Mouse (Mus musculus) adrenal gland, adult 2 months (tissue): Measurements from ENCODE around the gene Tbc1d9b. TPM values are rescaled to one million over a fixed set of nuclear protein-coding genes. Genes with fewer than 3 reads are reported as not detected.

Experiments used
- DNase-seq: peaks from one replicate; pipeline ENCODE4 v3.0.0; 2021
- polyA plus RNA-seq: library from polyadenylated mRNA; depleted of rRNA; stranded (reverse); fragments of >200 nt; gene quantifications from 2 replicates; pipeline ENCODE4 v1.2.3, GENCODE M21; 2012; rRNA removed
- total RNA-seq, 2 experiments: library from RNA; stranded (reverse); gene quantifications; 2 replicates each; pipeline ENCODE4 v1.2.3; 2021

The Tbc1d9b gene
- total and polyA plus RNA-seq, 3 experiments = 145 to 168 (median 145) TPM

DNA sequence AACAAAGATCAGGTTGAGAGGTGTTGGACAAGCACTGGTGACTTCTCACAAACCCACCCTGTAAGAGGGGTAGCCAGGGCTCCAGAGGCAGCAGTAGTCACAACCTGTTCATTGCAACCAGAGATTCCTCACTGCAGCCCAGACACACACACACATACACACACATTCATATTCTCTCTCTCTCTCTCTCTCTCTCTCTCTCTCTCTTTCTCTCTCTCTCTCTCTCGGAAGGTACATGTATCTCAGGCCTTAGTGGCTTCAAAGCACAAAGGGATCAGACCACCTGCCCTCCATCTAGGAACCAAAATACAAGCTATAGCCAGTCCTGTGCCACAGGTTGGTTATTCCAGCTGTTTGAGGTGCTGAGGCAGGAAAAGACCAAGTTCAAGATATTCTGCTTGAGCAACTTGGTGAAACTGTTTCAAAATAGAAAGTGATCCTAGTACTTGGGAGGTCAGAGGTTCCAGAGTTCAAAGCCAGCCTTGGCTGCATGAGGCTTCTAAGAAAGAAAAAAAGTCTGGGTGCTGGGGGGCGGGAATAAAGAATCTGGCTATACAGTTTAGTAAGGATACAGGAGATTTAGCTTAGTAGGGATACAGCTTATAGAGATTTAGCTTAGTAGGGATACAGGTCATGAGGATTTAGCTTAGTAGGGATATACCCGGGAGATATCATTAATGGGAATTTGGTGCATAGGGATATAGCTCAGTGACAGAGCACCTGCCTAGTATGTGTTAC, 80.3 kb downstream of the Tbc1d9b start:
- no peak for DNase-seq

DNA sequence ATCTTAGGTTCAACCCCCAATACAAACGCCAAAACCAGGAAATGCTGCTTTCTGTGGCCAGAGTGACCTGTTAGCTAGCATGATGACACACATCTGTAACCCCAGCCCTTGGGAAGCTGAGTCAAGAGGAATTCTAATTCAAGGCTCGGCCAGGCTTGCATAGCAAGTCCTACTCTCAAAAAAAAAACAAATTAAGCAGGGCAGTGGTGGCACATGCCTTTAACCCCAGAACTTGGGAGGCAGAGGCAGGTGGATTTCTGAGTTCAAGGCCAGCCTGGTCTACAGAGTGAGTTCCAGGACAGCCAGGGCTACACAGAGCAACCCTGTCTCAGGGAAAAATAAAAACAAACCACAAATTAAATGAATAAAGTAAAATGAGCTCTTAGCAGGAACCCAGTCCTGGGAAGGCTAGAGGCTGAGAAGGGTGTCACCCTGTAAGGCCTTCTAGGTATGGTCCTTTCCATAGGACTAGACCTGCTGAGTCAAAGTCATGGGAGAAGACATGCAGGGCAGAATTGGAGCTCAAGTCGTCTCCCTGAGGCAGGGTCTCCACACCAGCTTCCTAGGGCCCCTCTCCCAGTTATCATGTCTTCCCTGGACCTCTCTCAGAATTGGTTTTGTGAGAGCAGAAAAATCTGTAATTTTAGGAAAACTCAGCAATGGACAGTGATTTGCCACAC, 81.0 kb downstream of the Tbc1d9b start:
- peak; percentile 77 for DNase-seq

DNA sequence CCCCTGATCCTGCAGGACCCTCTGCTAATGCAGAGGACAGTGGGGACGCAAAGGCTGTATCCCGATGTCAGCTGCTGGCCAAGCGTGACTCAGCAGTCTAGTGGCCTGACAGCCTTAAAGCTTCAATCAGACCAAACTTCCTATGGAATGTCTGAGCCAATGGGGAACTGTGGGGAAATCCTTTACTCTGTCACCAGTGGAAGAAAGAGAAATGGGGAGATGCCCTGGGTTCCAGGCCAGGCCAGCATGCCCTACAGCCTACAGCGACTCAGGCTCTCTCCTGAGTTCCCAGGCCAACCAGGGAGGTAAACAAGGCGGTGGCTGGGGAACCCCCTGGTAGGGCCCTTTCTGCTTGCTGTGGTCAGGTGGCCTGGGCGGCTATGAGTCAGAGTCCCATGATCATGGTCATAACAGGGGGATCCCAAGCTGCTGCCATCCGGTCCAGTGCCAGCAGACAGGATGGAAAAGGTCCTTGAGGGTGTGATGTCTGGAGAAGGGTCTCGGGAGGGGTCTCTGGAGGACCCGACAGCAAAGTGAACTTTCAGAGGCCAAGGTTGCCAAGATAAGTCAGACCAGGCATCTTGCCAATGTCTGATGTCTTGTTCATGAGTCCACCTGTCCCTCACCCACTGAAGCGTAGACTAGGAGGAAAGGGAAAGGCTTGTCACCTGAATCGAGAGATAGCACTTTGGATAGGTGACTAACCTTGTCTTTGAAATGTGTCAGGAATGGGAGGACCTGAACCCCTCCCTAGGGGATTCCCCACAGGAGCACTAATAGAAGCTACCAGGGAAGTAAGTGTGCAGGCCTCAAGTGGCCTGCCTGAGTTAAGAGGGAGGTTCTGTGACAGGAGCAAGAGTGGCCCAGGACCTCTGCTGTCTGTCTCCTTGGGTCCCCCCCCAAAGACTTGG, 81.9 kb downstream of the Tbc1d9b start:
- DNase-seq = peak; percentile 96

DNA sequence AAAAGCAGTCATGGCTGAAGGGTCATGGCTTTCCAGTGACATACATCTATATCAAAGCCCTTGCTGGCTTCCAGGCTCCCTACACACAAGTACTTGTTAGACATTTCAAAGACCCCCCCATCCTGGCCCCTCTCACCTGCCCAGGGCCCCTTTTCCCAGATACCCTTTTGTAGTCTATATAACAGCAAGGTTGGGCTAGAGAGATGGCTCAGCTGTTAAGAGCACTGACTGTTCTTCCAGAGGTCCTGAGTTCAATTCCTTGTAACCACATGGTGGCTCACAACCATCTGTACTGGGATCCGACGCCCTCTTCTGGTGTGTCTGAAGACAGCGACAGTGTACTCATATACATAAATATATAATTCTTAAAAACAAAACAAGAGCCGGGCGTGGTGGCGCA, 83.4 kb downstream of the Tbc1d9b start:
- no peak for DNase-seq

DNA sequence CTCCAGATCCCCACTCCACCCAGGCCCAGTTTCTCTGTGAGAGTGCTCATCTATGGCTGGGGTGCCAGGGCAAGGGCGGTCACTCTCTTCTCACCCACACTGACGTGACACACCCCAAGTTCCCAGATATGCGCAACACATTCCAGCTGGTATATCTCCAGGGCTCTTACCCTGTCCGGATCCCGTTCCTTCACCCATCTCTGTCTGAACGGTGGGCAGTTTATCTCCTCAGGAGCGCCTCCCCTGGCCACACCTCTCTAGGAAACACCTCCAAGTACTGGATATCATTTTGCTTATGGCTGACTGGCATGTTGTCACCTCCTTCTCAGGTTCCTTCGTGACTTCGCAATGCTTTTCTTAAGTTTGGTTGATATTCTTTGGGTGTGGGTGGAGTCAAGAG, 84.4 kb downstream of the Tbc1d9b start:
- DNase-seq = no peak

DNA sequence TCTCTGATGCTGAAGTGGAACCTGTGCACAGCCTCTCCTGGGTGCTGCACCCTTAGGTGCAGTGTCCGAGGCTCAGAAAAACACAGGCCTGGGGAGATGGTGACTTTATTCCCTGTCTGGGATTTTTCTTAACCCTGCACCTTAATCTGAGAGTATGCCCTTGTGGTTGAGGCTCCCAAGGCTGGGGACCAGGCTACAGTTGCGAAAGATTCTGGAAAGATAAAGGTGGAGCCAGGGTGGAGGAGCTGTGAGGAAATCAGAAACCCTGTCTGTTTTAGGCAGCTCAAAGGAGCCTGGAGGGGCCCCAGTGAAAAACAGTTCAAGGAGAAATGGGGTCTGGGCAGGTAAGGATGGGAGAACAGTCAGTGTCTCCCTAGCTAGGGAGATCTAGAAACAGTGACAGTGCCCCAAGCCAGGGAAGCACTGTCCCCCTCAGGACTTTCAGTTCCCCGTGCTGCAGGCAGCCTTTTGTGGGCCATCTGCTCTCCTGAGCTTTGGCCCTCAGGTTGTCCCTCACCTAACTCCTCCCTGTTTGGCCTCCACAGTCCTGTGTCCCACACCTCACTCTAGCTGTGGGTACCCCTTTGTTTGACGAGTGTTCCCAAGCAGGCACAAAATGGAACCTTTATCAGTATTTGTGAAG, 85.6 kb downstream of the Tbc1d9b start:
- peak; percentile 79 for DNase-seq

DNA sequence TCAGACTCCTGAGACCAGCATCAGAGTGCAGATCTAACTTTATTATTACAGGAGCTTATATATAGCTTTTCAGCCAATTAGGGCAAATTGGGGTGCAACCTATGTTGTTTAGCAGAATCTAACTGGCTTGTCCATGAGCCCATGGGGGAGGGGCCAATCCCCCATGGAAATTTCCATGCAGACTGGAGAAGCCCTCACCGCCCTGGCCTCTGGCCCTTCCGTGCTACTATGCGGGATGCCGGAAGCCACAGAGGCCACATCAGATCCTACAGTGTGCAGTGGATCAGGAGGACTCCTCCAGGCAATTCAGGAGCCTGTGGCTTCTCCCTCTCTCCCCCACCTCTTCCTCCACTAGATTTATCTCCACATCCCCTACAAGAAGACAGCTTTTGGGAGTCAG, 86.6 kb downstream of the Tbc1d9b start:
- peak; percentile 70 for DNase-seq

DNA sequence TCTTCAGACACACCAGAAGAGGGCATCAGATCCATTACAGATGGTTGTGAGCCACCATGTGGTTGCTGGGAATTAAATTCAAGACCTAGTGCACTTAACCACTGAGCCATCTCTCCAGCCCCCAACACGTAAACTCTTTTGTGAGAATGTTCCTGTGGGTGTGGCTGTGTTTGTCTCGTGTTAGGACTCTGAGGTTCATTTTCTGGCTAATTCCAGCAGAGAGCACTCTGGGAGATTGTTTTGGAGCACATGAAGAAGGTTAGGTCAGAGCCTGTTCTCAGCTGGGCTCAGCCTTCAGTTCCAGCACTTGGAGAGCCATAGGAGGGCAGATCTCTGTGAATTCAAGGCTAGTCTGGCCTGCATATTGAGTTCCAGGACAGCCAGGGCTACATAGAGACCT, 88.6 kb downstream of the Tbc1d9b start:
- DNase-seq = no peak

Other genes starting within 250 kb of the Tbc1d9b start
- 1 to 10 TPM in 1 of 2 experiments, under 1 TPM in 1; 0.43 to 1.0 TPM for gene Rasgef1c, start 229.6 kb upstream of the Tbc1d9b start, total RNA-seq
- 0.71 and 0.83 TPM in 2 replicates for gene Rasgef1c, start 229.6 kb upstream of the Tbc1d9b start, polyA plus RNA-seq
- 100 to 1,000 TPM in 1 of 2 experiments, 10 to 100 TPM in 1; 78.9 to 102 TPM for gene Rnf130, start 106.0 kb upstream of the Tbc1d9b start, total RNA-seq
- gene Rnf130, start 106.0 kb upstream of the Tbc1d9b start, polyA plus RNA-seq = 114 and 129 TPM in 2 replicates
- 10 to 100 TPM in 1 of 2 experiments, 1 to 10 TPM in 1; 4.9 to 11.5 TPM for gene Mrnip, start 43.0 kb downstream of the Tbc1d9b start, total RNA-seq
- gene Mrnip, start 43.0 kb downstream of the Tbc1d9b start, polyA plus RNA-seq = 6.6 and 8.7 TPM in 2 replicates
- gene Sqstm1, start 79.4 kb downstream of the Tbc1d9b start, total RNA-seq = 1,000 to 10,000 TPM in 1 of 2 experiments, 100 to 1,000 TPM in 1; 696 to 1,341 TPM
- gene Sqstm1, start 79.4 kb downstream of the Tbc1d9b start, polyA plus RNA-seq = 517 and 655 TPM in 2 replicates
- 100 to 1,000 TPM; 119 to 128 TPM for gene Mgat4b, start 79.5 kb downstream of the Tbc1d9b start, total RNA-seq
- gene Mgat4b, start 79.5 kb downstream of the Tbc1d9b start, polyA plus RNA-seq = 347 and 361 TPM in 2 replicates
- 10 to 100 TPM; 17.0 to 21.6 TPM for gene Ltc4s, start 107.2 kb downstream of the Tbc1d9b start, total RNA-seq
- gene Ltc4s, start 107.2 kb downstream of the Tbc1d9b start, polyA plus RNA-seq = 83.6 and 186 TPM in 2 replicates
- gene Maml1, start 160.9 kb downstream of the Tbc1d9b start, total RNA-seq = 10 to 100 TPM; 20.8 to 27.8 TPM
- gene Maml1, start 160.9 kb downstream of the Tbc1d9b start, polyA plus RNA-seq = 24.8 and 26.8 TPM in 2 replicates
- 100 to 1,000 TPM; 479 to 498 TPM for gene Canx, start 194.3 kb downstream of the Tbc1d9b start, total RNA-seq
- gene Canx, start 194.3 kb downstream of the Tbc1d9b start, polyA plus RNA-seq = 13.9 and 19.7 TPM in 2 replicates
- gene Cby3, start 223.1 kb downstream of the Tbc1d9b start, total RNA-seq = not detected
- 0.57 TPM in 1 of 2 replicates, not detected in the other for gene Cby3, start 223.1 kb downstream of the Tbc1d9b start, polyA plus RNA-seq
- gene Hnrnph1, start 245.6 kb downstream of the Tbc1d9b start, total RNA-seq = 100 to 1,000 TPM; 225 to 240 TPM
- 13.4 and 13.7 TPM in 2 replicates for gene Hnrnph1, start 245.6 kb downstream of the Tbc1d9b start, polyA plus RNA-seq